Mouse (Mus musculus) right cerebral cortex, postnatal 25 days (tissue): ENCODE data around the gene Ippk.

ENCODE experiments used
- DNase-seq: peaks from one replicate; pipeline ENCODE4 v3.0.0; 2022

The Ippk gene

GRCm38 (mm10) chr13:49433268-49434029 is 12.4 kb downstream of the Ippk start:
- no peak for DNase-seq

GRCm38 (mm10) chr13:49435745-49436144 is 14.7 kb downstream of the Ippk start:
- no peak for DNase-seq

GRCm38 (mm10) chr13:49436170-49436569 is 15.1 kb downstream of the Ippk start:
- DNase-seq: no peak

- no peak for DNase-seq
Observed at GRCm38 (mm10) chr13:49444451-49444850, 23.4 kb downstream of the Ippk start.

- peak; percentile 73 for DNase-seq
Observed at GRCm38 (mm10) chr13:49449318-49449749, 28.3 kb downstream of the Ippk start.

GRCm38 (mm10) chr13:49460276-49460675 is 39.2 kb downstream of the Ippk start:
- DNase-seq: no peak

GRCm38 (mm10) chr13:49460692-49461414 is 39.8 kb downstream of the Ippk start:
- DNase-seq: no peak

GRCm38 (mm10) chr13:49461458-49462132 is 40.5 kb downstream of the Ippk start:
- DNase-seq: no peak

GRCm38 (mm10) chr13:49462921-49463320 is 41.9 kb downstream of the Ippk start:
- no peak for DNase-seq

GRCm38 (mm10) chr13:49465875-49466274 is 44.8 kb downstream of the Ippk start:
- no peak for DNase-seq

- DNase-seq: no peak
Observed at GRCm38 (mm10) chr13:49466393-49467075, 45.5 kb downstream of the Ippk start.

- no peak for DNase-seq
Observed at GRCm38 (mm10) chr13:49467585-49467984, 46.5 kb downstream of the Ippk start.

GRCm38 (mm10) chr13:49469002-49469401 is 48.0 kb downstream of the Ippk start:
- DNase-seq: no peak

GRCm38 (mm10) chr13:49470319-49470718 is 49.3 kb downstream of the Ippk start:
- DNase-seq: no peak

- DNase-seq: no peak
Observed at GRCm38 (mm10) chr13:49470806-49471205, 49.8 kb downstream of the Ippk start.

- no peak for DNase-seq
Observed at GRCm38 (mm10) chr13:49471981-49472675, 51.1 kb downstream of the Ippk start.

GRCm38 (mm10) chr13:49472676-49473005 is 51.6 kb downstream of the Ippk start:
- no peak for DNase-seq

- DNase-seq: no peak
Observed at GRCm38 (mm10) chr13:49477887-49478286, 56.8 kb downstream of the Ippk start.

GRCm38 (mm10) chr13:49478851-49479374 is 57.9 kb downstream of the Ippk start:
- no peak for DNase-seq

GRCm38 (mm10) chr13:49479399-49479798 is 58.4 kb downstream of the Ippk start:
- no peak for DNase-seq

GRCm38 (mm10) chr13:49480057-49480456 is 59.0 kb downstream of the Ippk start:
- DNase-seq: no peak

- DNase-seq: no peak
Observed at GRCm38 (mm10) chr13:49480551-49480950, 59.5 kb downstream of the Ippk start.
